Mouse (Mus musculus) liver, postnatal 0 days (tissue): ENCODE results near the gene Drosha.

Experiments used
- CTCF ChIP-seq: sonication (generic); IDR thresholded peaks from 2 replicates; pipeline ENCODE4 v1.5.1; 2016; ENCODE audit warnings: antibody characterized with exemption, low read depth
- EP300 ChIP-seq: IDR thresholded peaks from 2 replicates; pipeline ENCODE4 v1.6.1; 2016; ENCODE audit warnings: antibody characterized with exemption, low read depth, mild to moderate bottlenecking

GRCm38 (mm10) chr15:12897831-12898230, 73.2 kb downstream of the Drosha start:
- TF ChIP-seq CTCF: no peak
- TF ChIP-seq EP300: no peak
